Mouse (Mus musculus) hindlimb bud, embryonic 11.5 days (tissue): ENCODE data around the gene Hexa.

Experiments used
- DNase-seq: peaks from one replicate; pipeline ENCODE4 v3.0.0-alpha.2; 2012; ENCODE audit warnings: low read depth, low spot score; ENCODE audit errors: extremely low spot score

The Hexa gene

DNA sequence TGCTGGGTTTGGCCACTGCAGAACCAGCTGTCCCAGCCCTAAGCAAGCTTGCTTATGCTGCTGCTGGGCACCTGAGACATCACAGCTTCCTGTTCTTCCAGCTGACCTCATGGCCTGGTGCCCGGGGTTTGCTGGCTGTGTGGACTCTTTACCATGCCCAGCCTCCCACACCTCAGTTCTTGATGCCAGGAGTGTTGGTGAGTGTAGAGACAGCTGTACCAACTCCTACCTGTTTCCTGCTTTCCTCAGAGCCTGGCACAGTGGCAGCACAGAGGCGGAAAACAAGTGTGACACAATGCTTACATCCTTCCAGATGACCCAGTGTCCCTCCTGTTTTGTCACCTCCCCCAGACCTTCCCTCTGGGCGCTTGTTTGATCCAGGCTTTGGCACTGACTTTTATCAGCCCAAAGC, 12.3 kb downstream of the Hexa start:
- DNase-seq: no peak

DNA sequence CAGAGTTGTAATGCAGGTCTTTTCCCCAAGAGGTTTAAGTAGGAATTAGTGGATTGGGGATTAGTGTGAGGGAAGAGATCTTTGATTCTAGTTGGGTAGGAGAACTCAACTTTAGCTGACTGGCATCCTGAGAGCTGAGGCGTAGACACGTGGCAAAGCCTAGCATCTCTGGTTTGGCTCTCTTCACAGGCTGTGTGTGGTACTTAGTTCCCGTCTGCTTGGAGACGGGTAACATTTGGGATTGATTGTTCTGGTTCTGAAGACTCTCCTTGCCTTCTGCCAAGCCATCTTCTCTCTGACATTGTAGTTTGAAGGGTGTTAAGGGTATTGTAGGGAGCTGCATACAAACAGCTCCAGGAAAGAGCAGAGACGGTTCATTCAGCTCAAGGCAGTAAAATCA, 13.3 kb downstream of the Hexa start:
- DNase-seq: no peak

DNA sequence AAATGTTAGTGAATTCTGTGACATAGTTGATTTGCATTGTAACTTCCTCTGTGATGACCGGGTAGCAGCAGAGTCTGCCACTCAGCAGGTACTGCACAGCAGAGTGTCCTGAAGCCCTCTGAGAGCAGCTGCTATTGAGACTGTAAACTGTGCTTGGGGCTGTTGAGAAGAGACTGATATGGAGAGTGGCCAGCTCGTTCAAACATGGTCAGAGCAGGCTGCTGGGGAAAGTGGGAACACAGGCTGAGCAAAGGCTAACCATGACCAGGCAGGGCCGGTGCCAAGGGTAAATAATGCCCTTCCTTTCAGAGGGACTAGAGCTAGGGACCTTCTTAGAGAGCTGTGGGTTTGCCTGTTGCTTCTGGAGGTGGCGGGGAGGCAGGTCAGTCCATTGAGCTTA, 14.4 kb downstream of the Hexa start:
- no peak for DNase-seq

DNA sequence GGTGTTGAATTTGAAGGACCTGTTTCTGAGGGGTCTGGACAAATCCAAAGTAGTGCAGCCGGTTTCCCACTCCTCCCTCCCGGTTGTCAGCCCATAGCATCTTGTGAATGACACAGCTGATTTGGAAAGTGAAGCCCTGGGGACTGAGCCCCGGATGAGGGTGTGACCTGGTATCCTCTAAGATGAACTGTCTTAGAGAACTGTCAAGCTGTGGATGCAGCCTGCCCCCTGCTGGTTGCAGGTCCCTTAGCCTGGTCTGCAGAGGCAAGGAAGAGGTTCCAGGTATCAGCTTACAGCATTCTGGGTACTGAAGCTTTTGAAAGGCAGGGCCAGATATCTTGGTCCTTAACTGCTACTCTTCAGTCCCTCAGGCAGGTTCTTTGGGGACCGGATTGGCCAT, 26.3 kb downstream of the Hexa start:
- no peak for DNase-seq

DNA sequence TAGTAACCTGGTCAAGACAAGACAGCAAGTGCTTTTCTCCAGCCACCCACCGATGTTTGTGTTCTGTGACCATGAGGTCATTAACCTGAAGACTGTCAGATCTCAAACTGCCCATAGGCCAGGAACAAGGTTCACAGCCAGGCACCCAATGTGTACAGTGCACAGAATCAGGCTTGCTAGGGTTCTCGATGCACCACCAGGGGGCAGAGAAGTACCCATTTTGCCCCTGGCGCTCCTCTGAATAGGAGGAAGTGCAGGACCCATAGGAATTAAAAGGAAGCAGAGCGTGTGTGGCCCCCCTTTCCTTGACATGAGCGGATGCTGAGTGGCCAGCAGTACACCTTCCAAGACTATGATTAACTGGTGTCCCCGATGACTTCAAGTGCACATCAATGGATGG, 27.8 kb downstream of the Hexa start:
- no peak for DNase-seq

DNA sequence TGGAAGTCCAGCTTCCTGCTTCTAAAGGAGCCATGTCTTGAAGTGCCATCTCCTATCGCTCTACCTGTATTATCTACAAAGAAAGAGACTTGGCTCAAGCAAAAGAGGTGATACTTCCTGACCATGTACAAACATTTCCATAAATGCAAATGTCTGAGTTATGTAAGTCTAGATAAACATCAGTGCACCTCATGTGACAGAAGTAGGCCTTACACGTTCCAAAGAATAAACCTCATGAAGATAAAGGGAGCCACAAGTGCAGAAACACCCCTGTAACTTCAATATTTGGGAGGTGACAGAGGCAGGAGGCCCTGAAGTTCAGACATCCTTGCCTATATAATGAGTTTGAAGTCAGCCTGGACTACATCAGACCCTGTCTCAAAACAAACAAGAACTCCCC, 32.5 kb downstream of the Hexa start:
- no peak for DNase-seq

DNA sequence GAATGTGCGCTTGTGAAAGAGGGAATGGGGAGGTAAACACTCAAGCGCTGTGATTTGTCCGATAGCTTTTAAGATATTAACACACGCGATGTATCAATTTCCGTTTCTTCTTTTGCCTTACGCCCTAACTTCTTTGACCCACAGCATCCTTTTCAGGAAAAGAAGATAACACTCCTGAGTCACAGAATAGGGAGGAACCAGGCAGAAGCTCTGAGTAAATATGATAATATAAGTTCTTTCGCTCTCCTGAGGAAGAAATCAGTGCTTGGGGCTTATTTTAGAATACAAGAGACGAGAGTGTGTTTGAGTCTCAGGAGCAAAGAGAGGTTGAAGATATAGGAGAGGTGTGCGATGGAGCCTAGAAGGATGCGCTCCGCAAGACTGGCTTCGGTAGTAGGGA, 38.1 kb downstream of the Hexa start:
- no peak for DNase-seq

DNA sequence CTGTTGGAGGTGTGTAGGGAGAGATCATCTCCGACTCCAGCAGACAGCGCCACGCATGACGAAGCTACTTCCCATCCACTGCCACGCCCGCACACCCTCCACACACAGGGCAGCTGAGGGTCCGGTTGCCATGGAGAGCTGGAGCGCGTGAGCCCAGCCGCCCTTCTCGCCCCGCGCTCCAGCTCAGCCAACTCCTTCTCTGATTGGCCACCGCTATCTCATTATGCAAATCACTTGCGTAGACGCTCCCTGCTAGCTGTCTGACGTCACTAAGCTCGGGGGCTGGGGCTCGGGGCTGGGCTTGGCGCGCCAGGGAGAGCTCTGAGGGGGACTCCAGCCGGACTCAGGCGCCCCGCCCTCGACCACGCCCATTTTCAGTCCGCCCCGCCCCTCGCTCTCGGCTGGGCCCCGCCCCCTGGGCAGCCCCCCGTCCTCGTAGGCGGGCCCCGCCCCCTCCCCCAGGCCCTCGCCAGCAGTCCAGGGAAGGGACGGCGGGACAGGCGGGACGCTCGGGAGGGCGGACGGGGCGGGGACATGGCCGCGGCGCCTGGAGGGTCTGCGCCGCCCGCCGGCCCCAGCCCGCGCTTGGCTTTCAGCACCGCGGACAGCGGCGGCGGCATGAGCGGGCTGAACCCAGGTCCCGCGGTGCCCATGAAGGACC, 38.6 kb downstream of the Hexa start, which contains the start of gene Celf6:
Gene Celf6 (plus strand): TSS at position 74 of the 661 bp plus-strand sequence.
- DNase-seq: peak; percentile 86

DNA sequence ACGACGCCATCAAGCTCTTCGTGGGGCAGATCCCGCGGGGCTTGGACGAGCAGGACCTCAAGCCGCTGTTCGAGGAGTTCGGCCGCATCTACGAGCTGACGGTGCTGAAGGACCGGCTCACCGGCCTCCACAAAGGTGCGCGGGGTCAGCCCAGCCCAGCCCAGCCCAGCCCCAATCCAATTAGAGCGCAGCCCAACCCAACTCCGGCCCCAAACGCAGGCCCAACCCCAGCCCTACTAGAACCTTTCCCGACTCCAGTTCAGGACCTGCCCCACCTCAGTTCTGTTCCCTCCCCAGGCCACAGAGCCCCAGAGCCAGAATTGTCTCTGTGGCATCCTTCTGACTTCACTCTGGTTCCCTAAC, 39.1 kb downstream of the Hexa start:
- DNase-seq: no peak

DNA sequence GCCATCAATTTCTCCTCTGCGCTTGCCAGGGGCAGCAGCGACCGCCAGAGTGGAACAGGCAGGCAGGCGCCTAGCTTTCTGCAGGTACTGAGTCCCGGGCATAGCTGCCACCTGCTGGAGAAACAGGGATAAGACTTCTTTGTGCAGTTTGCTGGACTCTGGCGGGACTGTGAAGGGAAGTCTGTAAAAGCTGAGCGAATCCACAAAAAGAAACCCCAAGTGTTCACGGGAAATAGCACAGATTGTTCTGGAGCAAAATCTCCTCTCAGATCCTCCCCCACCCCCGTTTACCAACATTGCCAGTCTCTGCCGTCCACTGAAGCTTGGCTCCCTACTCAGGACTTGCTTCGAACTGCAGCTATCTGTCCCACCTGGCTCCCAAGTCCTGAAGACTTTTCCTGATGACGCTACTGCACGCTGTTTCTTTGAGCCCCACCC, 45.5 kb downstream of the Hexa start:
- peak; percentile 56 for DNase-seq

DNA sequence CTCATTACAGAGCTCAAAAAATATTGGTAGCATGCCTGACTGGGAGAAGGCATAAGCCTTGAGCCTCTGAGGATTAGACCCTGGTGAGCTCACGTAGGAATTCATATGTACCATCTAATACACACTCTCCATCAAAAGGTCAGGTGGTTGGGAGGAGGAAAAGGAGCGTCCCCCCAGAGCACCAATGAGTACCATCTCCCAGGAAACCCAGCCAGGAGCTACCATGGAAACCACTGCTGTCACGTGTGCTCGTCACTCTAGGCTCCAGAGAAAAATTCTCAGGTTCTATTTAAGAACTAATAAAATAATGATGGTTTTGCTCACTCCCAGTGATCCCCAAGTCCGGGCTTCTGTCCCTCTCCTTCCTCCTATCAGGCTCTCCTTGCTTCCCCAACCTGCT, 48.9 kb downstream of the Hexa start:
- no peak for DNase-seq

DNA sequence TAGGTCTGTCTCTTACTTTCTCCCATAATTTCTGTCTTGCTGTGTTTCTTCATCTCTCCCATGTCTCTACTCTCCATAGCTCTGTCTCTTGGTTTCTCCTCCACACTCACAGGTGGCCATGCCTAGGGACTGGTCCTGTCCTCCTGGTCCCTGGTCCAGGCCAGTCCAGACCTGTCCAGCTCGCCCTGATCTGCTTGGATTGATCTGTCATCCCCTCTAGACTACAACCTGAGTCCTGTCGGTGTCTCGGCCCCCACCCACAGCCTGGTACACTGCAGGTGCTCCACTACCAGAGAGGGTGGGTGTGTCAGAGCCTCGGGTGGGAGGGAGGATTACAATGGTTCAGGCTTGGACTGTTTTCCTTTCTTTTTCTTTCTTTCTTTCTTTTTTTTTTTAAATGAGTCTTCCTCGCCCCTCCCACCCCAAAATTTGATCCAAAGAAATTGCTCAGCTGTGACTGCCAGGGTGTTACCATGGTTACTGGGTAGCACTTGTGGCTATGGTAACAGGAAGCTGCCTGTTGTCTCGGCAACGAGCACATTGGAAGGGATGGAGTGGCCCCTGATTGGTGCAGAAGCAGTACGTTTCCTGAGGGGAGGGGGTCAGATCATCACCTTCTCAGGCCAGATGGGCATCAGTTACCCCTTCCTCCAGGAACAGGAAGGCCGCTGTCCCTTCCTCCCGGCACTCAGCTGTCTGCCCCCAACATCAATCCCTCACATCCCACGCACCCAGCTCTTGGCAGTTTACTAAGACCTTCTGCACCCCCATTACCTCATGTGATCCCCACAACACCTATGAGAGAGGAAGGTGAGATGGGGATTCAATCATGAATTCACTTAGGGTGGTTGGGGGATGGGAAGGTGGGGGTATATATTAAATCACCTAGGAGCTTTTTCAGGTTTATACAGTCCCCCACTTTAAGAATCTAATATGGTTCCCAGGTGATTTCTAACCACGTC, 49.7 kb downstream of the Hexa start:
- no peak for DNase-seq

DNA sequence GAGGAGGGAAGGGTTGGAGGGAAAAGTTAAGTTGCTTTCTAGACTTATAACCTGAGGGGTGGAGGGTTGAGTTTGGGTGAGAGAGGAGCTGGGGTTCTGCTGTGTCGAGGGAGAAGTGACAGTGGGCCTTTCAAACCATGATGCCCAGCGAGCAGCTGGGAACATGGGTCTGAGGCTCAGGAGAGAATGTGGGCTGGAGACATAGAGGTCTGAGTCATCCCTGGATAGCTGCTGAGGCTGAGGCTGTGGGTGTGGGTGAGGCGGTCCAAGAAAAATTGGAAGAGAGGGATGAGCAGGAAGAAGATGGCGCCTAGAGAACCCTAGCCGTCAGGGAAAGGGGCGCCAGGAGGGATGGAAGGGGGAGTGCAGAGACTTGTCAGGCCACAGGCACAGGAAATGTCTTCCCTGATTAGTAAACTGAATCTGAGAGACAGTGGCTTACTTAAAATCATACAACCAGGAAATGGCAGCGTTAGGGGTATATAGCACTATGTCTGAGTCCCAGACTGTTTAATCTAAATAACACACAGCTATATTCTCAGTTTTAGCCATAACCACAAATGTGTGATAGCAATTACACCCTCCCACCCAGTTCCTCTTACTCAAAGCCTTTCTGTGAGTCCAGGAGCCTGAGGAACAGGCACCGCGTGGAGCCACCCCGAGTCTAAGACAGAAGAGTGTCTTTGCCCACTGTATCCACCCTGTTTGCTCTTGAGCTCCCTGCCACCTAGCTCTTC, 50.5 kb downstream of the Hexa start:
- DNase-seq: no peak

DNA sequence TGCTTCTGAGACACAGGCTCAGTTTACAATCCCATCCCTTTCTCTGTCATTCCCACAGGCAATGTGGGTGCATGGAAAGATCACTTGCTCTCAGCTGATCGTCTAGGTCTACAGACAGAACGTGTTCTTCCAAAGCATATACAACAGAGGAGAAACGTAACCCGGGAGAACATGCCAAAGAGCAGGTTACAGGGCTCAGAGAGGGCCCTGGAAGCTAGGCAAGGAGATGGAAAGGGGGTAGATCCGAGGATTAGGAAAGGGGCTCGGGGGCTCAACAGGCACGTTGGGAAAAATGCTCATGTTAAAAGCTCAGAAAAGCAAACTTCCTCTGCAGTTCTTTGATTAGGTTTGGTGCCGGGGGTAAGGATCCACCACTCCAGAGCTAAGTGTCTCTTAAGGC, 62.3 kb downstream of the Hexa start:
- no peak for DNase-seq

DNA sequence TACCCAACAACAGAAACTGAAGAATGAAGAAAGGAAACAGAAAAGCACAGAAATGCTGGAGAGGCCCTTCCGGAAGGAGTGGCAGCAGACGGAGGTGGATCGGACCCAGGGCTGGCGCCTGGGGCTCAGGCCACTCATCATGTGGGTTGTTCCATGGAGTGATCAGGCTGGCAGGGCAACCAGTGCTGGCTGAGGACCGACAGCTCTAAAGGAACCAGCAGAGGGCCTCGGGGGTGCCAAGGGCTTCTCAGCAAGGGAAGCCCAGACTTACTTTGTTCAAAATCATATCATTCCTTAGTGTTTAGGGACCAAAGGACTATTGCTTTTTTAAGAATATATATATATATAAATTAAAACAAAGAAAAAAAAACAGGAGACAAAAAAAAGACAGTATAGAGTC, 66.6 kb downstream of the Hexa start:
- no peak for DNase-seq

DNA sequence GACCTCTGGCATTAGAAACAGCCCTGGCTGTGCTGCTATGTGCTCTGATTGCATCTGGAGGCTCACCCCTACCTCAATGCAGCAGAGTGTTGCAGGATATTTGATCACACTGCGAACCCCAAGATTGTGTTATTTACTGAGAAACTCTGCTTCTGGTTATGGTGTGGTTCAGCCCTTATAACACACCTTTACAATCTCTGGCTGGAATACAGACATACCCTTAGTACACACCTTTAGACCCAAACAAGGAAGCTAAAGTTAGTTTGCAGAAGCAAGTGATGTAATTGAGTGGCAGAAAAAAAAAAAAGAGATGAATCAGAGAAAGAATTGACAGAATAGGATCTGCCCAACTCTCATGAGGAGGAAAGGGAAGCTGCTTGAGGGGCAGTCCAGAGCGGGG, 71.6 kb downstream of the Hexa start:
- DNase-seq: no peak
